Mouse (Mus musculus) hematopoietic stem cell, adult 5-6 weeks (primary cell): ENCODE results near the gene Tec. TPM values are rescaled to one million over a fixed set of nuclear protein-coding genes. Genes with fewer than 3 reads are reported as not detected.

ENCODE experiments used
- ATAC-seq, 2 experiments: fragments of 125-278 bp in 1 of 2; replicated peaks in 1 of 2; 2 replicates each; pipeline ENCODE4 v1.8.0; 2016 to 2017; ENCODE audit warnings: inconsistent platforms in 2 of 2, mild to moderate bottlenecking in 2 of 2, moderate number of reproducible peaks in 2 of 2, low read depth in 1 of 2, moderate TSS enrichment in 1 of 2; ENCODE audit not compliant: low FRiP score in 2 of 2, poor library complexity in 2 of 2, severe bottlenecking in 2 of 2, insufficient read depth in 1 of 2, low TSS enrichment in 1 of 2
- total RNA-seq: library from RNA; stranded (forward); fragments of 172-1452, 232-1000 nt; gene quantifications from 2 replicates; pipeline ENCODE4 v1.2.3, GENCODE M21; 2017

Tec gene
- total RNA-seq, 1 experiment from 2014 or later, result 38.2 TPM

DNA sequence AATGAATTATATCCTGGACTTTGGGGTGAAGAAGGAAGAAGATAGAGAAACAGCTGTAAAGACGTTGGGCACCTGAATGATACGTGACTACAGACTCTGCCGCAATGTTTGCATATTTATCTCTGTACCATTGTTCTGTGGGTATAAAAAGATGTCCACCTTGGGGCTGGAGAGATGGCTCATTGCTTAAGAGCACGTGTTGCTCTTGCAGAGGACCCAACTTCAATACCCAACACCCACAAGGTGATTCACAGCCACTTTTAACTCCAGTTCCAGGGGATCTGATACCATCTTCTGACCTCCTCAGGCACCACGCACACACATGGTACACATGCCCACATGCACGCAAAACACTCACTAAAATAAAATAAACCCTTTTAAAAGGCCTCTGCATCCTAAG is 52.9 kb downstream of the Tec start:
- no peak for ATAC-seq

- no peak for ATAC-seq
Measured at GRCm38 (mm10) chr5:72814072-72814471, 54.2 kb downstream of the Tec start.

GRCm38 (mm10) chr5:72812908-72813307 is 55.4 kb downstream of the Tec start:
- ATAC-seq, result no peak

DNA sequence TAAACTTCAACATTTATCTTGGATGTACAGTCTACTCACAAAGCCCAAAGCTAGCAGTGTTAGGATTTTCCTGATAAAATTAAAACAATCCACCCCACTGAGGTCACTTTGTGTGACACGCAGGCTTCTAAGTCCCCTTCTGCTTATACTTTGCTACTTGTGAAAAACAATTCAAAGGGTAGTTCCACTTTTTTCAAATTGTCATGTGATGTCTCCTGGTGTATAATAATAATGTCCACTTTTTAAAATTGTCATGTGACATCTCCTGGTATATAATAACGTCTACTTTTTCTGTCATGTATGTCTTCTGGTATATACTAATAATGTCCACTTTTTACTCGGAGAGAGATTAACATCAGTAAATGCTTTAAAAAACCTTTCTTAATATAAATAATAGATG is 56.0 kb downstream of the Tec start:
- ATAC-seq, result no peak

- no peak for ATAC-seq
Measured at GRCm38 (mm10) chr5:72811397-72811796, 56.9 kb downstream of the Tec start.

DNA sequence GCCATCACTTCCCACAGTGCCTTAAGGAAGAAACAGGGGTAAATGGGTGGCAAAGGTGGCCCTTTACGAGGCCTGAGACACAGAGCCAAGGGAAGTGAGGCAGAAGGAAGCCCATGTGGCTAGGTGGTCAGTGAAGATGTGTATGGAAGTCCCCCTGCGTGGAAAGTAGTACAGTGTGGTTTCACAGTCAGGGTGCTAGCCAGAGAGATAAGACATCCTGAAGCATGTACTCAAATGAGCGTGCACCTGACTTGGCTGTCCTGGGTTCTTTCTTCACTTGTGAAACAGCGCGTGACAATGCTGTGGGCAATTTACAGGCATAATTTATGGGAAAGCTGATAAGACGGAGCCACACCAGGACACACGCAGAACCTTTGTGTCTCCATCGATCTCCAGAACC is 57.3 kb downstream of the Tec start:
- no peak for ATAC-seq

GRCm38 (mm10) chr5:72809480-72809879 is 58.8 kb downstream of the Tec start:
- ATAC-seq, result no peak

DNA sequence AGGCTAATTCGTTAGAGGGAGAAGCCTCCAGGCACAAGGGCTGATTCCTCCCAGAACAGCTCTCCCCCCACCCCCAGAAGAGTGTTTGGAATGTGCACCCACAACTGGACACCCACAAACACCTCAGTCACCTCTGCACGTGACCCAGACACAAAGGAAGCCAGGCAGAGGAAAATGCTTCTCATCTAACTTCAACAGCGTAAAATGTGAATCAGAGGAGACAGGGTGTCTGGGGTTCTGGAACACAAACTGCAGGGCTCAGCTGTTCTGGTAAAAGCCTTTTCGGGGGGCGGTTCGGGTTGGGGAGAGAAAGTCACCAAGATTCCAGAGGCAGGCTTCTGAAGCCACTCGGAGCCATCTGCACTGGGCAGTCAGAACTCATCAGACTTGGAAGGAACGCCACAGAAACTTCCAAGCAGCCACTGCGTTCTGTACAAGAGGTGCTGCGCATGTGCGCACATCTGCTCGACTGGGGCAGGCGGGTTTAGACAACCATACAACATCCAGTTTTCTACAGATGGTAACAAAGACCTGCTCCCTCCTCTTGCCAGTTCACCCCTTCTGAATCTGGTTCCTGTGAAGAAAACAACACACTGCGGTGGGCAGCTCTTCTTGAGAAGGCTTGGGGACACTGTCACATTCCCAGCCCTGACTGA is 59.7 kb downstream of the Tec start:
- ATAC-seq, result no peak

GRCm38 (mm10) chr5:72802851-72803250 is 65.4 kb downstream of the Tec start:
- ATAC-seq, result peak; percentile 57 to 71

- ATAC-seq, result no peak
Measured at GRCm38 (mm10) chr5:72798563-72798962, 69.7 kb downstream of the Tec start.

DNA sequence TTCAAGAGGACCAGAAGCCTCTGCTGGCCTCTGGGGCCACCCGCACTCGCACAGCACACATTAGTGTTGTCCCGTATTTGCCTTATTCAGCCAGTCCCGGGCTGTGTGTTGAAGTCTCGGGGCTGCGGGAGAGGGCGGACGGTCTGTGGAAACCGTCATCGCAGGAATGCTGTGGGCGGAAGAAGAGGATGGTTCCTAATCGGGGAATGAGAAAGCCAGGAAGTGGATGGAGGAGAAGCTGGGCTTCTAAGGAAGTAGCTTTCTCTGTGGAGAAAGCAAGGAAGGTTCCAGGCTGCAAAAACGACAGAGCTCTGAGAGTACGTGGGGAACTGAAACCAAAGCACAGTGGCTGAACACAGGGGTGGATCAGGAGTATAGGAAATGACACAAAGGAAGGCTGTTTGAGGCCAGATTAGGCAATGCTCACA is 72.1 kb downstream of the Tec start:
- ATAC-seq, result peak; percentile 87 to 90

DNA sequence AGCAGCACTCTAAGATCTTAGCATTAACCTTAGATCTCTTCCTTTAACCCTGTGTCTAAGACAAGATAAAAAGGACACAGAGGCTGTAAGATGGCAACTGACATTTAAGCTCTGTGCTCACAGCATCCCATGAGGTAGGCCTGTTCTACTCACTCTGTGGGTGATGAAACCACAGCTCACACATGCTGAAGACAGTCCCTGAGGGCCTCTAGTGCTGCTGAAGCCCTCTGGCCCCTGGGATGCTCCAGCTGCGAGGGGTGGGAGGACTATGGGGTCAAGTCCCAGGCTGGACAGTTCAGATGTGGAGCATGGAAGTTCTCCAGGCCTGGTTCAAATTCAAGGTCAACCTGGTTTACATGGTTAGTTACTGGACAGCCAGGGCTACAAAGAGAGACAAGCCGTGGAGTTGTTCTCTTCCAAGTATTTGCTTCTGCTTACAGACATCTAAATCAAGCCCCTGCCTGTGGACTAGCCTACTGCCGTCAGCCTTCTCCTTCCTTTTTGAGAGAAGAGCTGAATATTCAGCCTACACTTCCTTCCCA is 74.9 kb downstream of the Tec start:
- ATAC-seq, result no peak

GRCm38 (mm10) chr5:72791789-72792188 is 76.5 kb downstream of the Tec start:
- ATAC-seq, result no peak

GRCm38 (mm10) chr5:72791386-72791785 is 76.9 kb downstream of the Tec start:
- no peak for ATAC-seq

DNA sequence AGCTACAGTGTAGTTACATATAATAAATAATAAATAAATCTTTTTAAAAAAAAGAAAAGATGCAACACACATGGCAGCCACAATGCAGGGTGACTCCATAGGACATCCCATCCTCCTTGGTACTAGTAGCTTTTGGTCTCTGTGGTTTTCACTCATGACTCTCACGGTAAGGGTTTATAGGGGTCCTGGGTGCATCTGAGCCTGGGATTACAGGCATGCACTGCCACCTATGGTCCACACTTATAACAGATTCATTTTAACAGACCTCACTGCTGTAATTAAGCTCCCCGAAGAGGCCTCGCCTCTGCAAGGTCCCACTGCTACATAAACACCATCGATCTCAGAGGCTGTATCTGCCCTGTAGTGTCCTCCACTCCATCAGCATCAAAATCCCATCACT is 82.8 kb downstream of the Tec start:
- no peak for ATAC-seq

- ATAC-seq, result no peak
Measured at GRCm38 (mm10) chr5:72784719-72785118, 83.6 kb downstream of the Tec start.

- no peak for ATAC-seq
Measured at GRCm38 (mm10) chr5:72783957-72784356, 84.3 kb downstream of the Tec start.

GRCm38 (mm10) chr5:72783123-72783522 is 85.2 kb downstream of the Tec start:
- ATAC-seq, result no peak

GRCm38 (mm10) chr5:72781776-72782175 is 86.5 kb downstream of the Tec start:
- ATAC-seq, result no peak
